Mouse (Mus musculus) ES-E14 (cell line): ENCODE measurements around the gene Sf3a2.

Experiments used
- CHD2 ChIP-seq: IDR thresholded peaks from 2 replicates; pipeline ENCODE4 v1.6.1; 2014; ENCODE audit warnings: mild to moderate bottlenecking, low read depth, low read length, inconsistent platforms
- HCFC1 ChIP-seq: IDR thresholded peaks from 2 replicates; pipeline ENCODE4 v1.6.1; 2012; ENCODE audit warnings: low read length, inconsistent platforms, borderline replicate concordance; ENCODE audit not compliant: insufficient read depth
- MAFK ChIP-seq: IDR thresholded peaks from 2 replicates; pipeline ENCODE4 v1.6.1; 2014; ENCODE audit warnings: mild to moderate bottlenecking, low read depth, low read length, inconsistent platforms; ENCODE audit not compliant: insufficient read depth
- ZC3H11A ChIP-seq: IDR thresholded peaks from 2 replicates; pipeline ENCODE4 v1.6.1; 2012; ENCODE audit warnings: low read depth, mild to moderate bottlenecking, inconsistent platforms, low read length, borderline replicate concordance
- ZNF384 ChIP-seq: IDR thresholded peaks from 2 replicates; pipeline ENCODE4 v1.6.1; 2012; ENCODE audit warnings: low read depth, low read length, inconsistent platforms

- TF ChIP-seq ZC3H11A, result no peak
- no peak for TF ChIP-seq MAFK
- TF ChIP-seq HCFC1, result no peak
- no peak for TF ChIP-seq ZNF384
- TF ChIP-seq CHD2, result no peak
Observed at GRCm38 (mm10) chr10:80812391-80813041, 14.5 kb downstream of the Sf3a2 start.
